Mouse (Mus musculus) c-Kit-positive CD71-negative TER-119-negative erythroid progenitor cells, embryonic 14.5 days (primary cell): ENCODE data around the gene Ccdc43.
A peak's percentile ranks its signal among the peaks of the same experiment; 100 is the strongest.

Source experiments
- DNase-seq: peaks from one replicate; pipeline ENCODE4 v3.0.0-alpha.2; 2013; ENCODE audit warnings: low read depth

The Ccdc43 gene

DNA sequence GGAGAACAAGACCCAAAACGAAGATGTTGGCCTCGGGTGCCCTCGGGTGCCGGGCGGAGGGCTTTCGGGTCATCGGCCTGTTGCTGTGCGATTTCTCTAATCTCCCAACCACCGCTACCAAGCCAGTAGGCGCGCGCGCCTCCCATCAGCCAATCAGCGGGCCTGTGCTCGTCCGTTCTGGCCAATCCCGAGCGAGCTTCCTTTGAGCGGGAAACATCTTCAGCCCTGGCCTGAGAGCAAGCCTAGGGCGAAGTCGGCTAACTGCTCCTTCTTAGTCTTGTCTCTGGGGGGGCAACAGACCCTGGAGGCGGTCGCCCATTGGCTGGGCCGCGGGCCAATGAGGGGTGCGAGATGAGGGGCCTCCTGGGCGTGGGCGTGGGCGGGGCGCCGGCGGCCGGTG is 32.4 kb downstream of the Ccdc43 start:
- no peak for DNase-seq

DNA sequence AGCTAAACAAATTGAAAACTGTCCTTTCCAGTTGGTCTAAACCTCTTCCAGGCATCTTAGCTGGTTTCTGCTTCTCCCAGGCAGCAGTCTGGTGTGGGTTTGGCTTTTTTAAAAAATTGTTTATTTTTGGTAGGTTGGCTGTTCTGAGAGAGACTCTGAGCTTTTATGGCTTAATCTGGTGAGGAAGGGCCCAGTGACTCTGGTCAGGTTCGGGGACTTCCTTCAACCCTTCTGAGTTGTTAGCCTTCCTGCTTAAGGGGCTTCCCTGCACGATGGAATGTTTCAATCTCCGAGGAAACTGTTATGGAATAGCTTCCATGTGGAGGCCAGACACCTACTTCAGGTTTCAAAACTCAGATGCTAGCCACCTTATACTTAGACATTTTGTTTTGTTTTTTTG is 34.2 kb downstream of the Ccdc43 start, which contains the start of gene Meioc:
Gene Meioc (plus strand): TSS at position 301 of the 400 bp plus-strand sequence.
- DNase-seq, result no peak

DNA sequence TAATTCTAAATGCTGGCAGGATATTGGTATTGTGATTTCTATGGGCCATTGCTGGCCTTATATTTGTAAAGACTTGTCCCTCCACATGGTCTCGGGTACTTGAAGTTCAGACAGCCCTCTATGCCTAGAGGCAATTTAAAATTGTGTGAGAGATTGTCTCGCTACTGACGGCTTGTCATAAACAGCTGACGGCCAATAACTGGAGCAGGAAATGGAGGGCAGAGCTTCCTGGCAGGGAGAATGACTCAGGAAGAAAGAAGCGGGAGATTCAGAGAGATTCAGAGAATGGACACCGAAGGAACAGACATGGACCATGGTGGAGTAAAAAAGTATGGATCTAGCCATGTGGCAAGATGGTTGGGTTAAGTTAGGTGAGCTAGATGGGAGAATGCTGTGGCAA is 40.7 kb downstream of the Ccdc43 start:
- DNase-seq, result no peak

DNA sequence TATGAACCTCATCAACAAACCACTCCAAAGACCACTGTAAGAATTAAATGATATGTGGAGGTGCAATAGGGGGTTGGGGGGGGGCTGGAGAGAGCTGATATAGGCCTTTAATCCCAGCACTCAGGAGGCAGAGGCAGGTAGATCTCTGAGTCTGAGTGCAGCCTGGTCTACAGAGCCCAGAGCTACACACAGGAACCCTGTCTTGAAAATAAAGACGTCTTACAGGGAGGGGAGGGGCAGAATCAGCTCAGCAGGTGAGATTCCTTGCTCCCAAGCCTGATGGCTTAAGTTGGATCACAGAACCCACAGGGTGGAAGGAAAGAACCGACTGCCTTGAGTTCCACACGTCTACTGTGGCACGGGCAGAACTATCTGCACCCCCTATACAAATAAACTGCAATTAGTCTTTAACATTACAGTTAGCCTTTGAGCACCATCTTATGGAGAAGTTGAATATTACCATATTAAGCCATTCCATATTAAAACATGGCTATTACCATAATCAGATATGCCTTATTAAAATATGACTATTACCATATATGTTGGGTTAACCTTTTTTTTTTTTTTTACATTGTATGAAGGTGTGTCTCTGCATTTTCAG is 41.2 kb downstream of the Ccdc43 start:
- DNase-seq, result no peak

DNA sequence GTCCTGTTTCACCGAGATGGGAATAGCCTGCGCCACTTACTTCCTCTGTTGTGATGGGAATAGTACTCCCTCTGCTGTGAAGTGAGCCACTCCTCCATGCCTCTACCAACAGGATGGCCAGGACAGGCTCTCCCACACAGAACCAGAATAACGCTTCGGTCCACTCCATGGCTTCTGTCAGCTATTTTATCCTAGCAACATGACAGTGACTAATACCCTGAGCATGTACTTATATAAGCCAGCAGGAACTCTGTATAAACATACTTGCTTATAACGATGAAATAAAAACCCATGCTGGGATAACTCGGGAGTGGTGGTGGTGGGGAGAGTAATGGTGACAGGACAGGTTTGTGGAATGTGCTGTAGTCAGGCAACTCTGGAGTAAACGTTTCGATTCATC is 41.7 kb downstream of the Ccdc43 start:
- no peak for DNase-seq

DNA sequence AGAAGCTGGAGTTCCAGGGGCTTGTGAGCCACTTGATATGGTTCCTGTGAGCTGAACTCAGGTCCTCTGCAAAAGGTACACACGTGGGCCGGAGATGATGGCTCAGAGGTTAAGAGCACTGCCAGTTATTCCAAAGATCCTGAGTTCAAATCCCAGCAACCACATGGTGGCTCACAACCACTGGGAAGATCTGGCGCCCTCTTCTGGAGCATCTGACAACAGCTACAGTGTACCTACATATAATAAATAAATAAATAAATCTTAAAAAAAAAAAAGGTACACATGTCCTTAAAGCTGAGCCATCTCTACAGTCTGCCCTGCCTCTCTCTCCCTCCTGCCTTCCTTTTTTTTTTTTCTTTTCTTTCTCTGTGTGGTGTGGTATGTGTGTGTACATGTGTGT is 44.7 kb downstream of the Ccdc43 start:
- peak; percentile 20 for DNase-seq

DNA sequence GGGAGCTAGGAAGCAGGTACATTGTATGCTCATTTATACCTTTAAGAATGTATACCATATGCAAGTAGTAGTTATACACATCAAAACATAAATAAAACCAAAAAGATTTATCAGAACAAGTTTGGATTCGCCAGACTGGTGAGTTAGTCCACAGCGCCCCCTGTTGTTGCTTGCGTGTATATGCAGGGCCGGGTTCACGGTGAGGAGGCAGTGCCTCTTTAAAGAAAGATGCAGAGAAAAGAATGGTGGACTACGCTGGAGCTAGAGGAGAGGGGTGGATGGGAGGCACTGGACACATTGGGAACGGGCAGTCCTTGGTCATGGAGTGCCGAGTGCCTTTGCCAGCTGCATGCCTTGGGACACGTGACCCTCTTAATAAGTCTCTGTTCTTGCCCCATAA is 46.2 kb downstream of the Ccdc43 start:
- peak; percentile 63 for DNase-seq

DNA sequence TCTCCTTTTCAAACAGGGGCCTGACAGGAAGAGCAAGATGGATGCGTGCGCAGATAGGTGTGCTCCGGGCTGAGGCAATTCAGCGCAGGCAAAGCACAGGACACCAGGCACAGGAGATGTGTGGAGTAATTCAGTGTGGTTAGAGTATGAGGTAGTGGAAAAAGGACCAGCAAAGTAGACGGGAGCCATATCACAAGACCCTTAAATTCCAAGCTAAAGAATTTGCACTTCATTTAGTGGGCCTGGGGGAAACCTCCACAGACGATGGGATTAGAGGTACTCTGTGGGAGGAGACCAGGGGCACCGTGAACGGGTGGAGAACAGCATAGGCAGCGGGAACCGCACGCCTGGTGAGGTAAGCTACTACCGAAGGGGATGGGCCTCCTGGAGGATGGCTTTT is 49.7 kb downstream of the Ccdc43 start:
- DNase-seq, result no peak

DNA sequence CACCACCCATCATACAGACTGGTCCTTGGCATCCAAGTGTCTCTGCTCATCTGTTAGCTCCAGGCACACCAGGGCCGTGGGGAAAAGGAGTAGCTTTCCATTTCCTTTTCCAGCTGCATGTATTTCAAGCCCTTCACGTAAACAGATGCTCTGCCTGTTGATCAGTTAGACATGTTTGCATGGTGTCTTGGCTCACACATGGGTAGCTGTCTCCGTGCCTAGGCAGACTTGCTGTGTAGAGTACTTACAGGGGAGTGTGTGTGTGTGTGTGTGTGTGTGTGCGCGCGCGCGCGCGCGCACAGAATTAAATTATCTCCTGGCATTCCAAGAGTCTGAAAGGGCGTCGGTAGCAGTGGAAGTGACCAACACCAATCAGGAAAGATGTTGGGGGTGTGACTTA is 51.4 kb downstream of the Ccdc43 start:
- DNase-seq, result no peak

DNA sequence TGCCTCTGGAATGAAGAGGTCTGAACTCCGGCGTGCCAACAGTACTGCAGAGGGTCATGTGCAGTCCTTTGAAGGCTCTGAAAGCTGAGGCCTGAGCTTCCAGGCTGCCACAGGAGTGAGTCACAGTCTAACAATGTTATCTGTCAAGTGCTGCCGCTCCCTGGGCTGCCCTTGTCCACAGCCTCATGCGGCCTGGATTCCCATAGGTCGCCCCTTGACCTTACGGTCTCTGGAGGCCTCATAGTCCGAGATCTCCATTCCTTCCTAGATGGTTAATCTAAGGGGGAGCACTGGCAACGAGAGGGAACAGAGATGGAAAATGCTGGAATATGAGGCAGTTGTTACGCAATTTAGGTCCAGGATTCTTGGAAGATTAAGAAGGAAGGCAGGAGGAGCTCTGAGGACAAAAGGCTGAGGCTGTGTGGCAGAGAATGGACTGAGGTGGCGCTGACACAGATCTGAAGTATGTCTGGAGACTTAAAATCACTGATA is 53.6 kb downstream of the Ccdc43 start:
- no peak for DNase-seq

DNA sequence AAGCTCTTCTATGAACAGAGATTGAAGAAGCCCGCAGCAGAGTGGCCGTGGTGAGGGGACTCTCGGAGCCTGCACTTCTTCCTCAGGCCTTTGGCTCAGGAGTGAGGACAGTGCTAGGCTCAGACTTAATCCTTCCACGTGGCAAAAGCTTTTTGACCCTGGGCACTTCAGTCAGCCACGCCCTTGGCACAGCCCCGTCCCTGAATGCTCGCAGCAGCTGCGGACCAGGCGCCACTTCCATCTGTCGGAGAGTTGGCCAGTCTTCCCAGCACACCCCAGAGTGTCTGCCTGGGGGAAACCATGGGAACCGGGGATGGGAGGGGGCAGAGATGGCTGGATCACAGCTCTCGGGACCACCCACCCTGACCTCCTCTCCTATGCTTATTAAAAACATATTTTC is 60.7 kb downstream of the Ccdc43 start:
- DNase-seq, result no peak
